Mouse (Mus musculus) E14TG2a.4 (cell line): ENCODE data around the gene Rab5b.

Experiments
- CTCF ChIP-seq: conservative IDR thresholded peaks from 2 replicates; pipeline ENCODE4 v1.5.1; 2014; ENCODE audit warnings: low read length
- NANOG ChIP-seq: IDR thresholded peaks from 2 replicates; pipeline ENCODE4 v1.6.1; 2014; ENCODE audit warnings: borderline replicate concordance, low read length, mixed read lengths
- POU5F1 ChIP-seq: IDR thresholded peaks from 2 replicates; pipeline ENCODE4 v1.6.1; 2014; ENCODE audit warnings: low read length, borderline replicate concordance

DNA sequence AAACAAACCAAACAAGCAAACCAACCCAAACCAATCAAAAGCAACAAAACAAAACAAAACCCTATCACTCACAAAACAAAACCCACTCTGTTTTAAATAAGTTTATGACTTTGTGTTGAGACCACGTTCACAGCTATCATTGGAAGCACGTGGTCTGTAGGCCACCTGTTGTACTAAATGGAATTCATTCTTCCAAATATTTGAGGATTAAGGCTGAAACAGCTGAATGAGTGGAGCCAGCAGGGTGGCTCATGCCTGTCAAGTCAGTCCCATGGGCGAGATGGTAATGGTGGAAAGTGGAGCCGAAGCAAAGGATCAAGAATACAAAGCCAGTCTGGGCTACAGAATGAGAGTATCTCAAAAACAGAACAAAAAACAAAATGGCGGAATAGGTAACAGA lies 4.6 kb upstream of the Rab5b start:
- TF ChIP-seq CTCF = no peak
- no peak for TF ChIP-seq POU5F1
- no peak for TF ChIP-seq NANOG
